Mouse (Mus musculus) adrenal gland, postnatal 36 days (tissue): ENCODE data around the gene Tubb2b. TPM values are rescaled to one million over a fixed set of nuclear protein-coding genes. Genes with fewer than 3 reads are reported as not detected.

ENCODE experiments used
- total RNA-seq, 2 experiments: library from RNA; stranded (reverse); gene quantifications; 2 replicates each; pipeline ENCODE4 v1.2.3; 2021

The Tubb2b gene
- total RNA-seq, 2 experiments from 2014 or later = 1.4 to 2.2 TPM

Other genes starting within 250 kb of the Tubb2b start
- gene Serpinb6c, start 224.8 kb downstream of the Tubb2b start, total RNA-seq = under 1 TPM in 1 of 2 experiments, not detected in 1; 0.36 TPM
- 10 to 100 TPM; 30.1 to 69.5 TPM for gene Nqo2, start 165.8 kb downstream of the Tubb2b start, total RNA-seq
- 10 to 100 TPM; 29.9 to 35.4 TPM for gene Ripk1, start 128.1 kb downstream of the Tubb2b start, total RNA-seq
- gene Serpinb6a, start 127.7 kb downstream of the Tubb2b start, total RNA-seq = 100 to 1,000 TPM; 425 to 528 TPM
- 10 to 100 TPM; 89.7 to 98.7 TPM for gene Bphl, start 92.9 kb downstream of the Tubb2b start, total RNA-seq
- gene Tubb2a, start 52.5 kb downstream of the Tubb2b start, total RNA-seq = 10 to 100 TPM; 24.6 to 42.9 TPM
- 10 to 100 TPM; 33.9 to 41.6 TPM for gene Psmg4, start 32.5 kb upstream of the Tubb2b start, total RNA-seq
- 1 to 10 TPM; 7.8 to 8.9 TPM for gene Slc22a23, start 214.7 kb upstream of the Tubb2b start, total RNA-seq